Mouse (Mus musculus): ENCODE measurements at regions not wholly inside any gene's neighbourhood (a gene's known extent, or its start where the extent isn't known, plus 50 kb on each side); places are given as distances from the start of the nearest gene placed in this dataset.

- TF ChIP-seq CTCF (IDR thresholded peaks at IDR 0.05; ENCODE audit: control insufficient read depth, insufficient read depth, low read length): no peak
- no peak for TF ChIP-seq POLR2A (IDR thresholded peaks at IDR 0.05; ENCODE audit: borderline replicate concordance, control insufficient read depth, low read depth, low read length)
Measured at GRCm38 (mm10) chr2:12053404-12054164, 248.1 kb downstream of the Itga8 start.
